Mouse (Mus musculus): ENCODE results near the gene Cep95. TPM values are rescaled to one million over a fixed set of nuclear protein-coding genes. Genes with fewer than 3 reads are reported as not detected.
"Not testable (repeated sequence)": the region's sequence is repeated elsewhere in the genome, so short reads cannot be mapped to it uniquely, and the experiment has no call there.

Gene Cep95
- polyA plus RNA-seq, 1 experiment from 2014 or later: 12.7 TPM

- no peaks in the 10 kb centered on the region for H3K9me3 ChIP-seq (replicated peaks)
- WGBS (ENCODE audit: insufficient replicate concordance): under 1% methylated on average over 39 of the region's 39 CpGs
- H3K4me3 ChIP-seq: peak overlapping the region; percentile 80
- peak overlapping the region; percentile 87 for H3K4me2 ChIP-seq
- peak overlapping the region; percentile 89 for H3K9ac ChIP-seq
- H3K4me1 ChIP-seq: peaks cover 51% of the 10 kb centered on the region
- H3K27me3 ChIP-seq (replicated peaks): no peaks in the 10 kb centered on the region
- H3K27ac ChIP-seq: peak overlapping the region; percentile 96
- peak; percentile 77 for ATAC-seq
- peaks cover 76% of the 10 kb centered on the region for H3K36me3 ChIP-seq
Measured at GRCm38 (mm10) chr11:106778589-106779387, 10.3 kb upstream of the Cep95 start.

- 2% methylated on average over 30 of the region's 30 CpGs for WGBS (ENCODE audit: insufficient replicate concordance)
- ATAC-seq: peak; percentile 99
- no peaks in the 10 kb centered on the region for H3K27me3 ChIP-seq (replicated peaks)
- peak within 1 kb of the TSS; percentile 80 for H3K4me3 ChIP-seq
- no peaks in the 10 kb centered on the region for H3K9me3 ChIP-seq (replicated peaks)
- peaks cover 76% of the 10 kb centered on the region for H3K36me3 ChIP-seq
- H3K27ac ChIP-seq: peak within 1 kb of the TSS; percentile 96
- H3K4me2 ChIP-seq: peak within 1 kb of the TSS; percentile 87
- peaks cover 57% of the 10 kb centered on the region for H3K4me1 ChIP-seq
- H3K9ac ChIP-seq: peak within 1 kb of the TSS; percentile 89
Measured at GRCm38 (mm10) chr11:106779388-106780088, 9.5 kb upstream of the Cep95 start, which contains the start of gene Polg2. TSS of gene Polg2 (minus strand) at chr11:106779537.

- peaks cover 76% of the 10 kb centered on the region for H3K36me3 ChIP-seq
Measured at GRCm38 (mm10) chr11:106780089-106780425, 9.0 kb upstream of the Cep95 start.

GRCm38 (mm10) chr11:106780590-106781220 is 8.3 kb upstream of the Cep95 start:
- ATAC-seq: no peak
- Histone ChIP-seq H3K4me2 (peak overlapping the region; percentile 87), H3K9me3 (replicated peaks) (no peaks in the 10 kb centered on the region), H3K36me3 (peaks cover 76% of the 10 kb centered on the region), H3K4me3 (0 out of 2 replicates have a peak overlapping the region, but pooled peaks have one; percentile 7), H3K27ac (peak overlapping the region; percentile 96), H3K9ac (peak overlapping the region; percentile 89; the same call in 1 of the 2 replicates), H3K4me1 (peaks cover 67% of the 10 kb centered on the region), H3K27me3 (replicated peaks) (no peaks in the 10 kb centered on the region)
- WGBS (ENCODE audit: insufficient replicate concordance): 83% methylated on average over 6 of the region's 6 CpGs

More at GRCm38 (mm10) chr11:106780089-106780425, 9.0 kb upstream of the Cep95 start:
- Histone ChIP-seq H3K4me3 (peak overlapping the region; percentile 80), H3K27me3 (replicated peaks) (no peaks in the 10 kb centered on the region), H3K27ac (peak overlapping the region; percentile 96), H3K9me3 (replicated peaks) (no peaks in the 10 kb centered on the region), H3K4me1 (peaks cover 60% of the 10 kb centered on the region), H3K9ac (peak overlapping the region; percentile 89), H3K4me2 (peak overlapping the region; percentile 87)
- ATAC-seq: no peak
- 69% methylated on average over 4 of the region's 4 CpGs for WGBS (ENCODE audit: insufficient replicate concordance)

DNA sequence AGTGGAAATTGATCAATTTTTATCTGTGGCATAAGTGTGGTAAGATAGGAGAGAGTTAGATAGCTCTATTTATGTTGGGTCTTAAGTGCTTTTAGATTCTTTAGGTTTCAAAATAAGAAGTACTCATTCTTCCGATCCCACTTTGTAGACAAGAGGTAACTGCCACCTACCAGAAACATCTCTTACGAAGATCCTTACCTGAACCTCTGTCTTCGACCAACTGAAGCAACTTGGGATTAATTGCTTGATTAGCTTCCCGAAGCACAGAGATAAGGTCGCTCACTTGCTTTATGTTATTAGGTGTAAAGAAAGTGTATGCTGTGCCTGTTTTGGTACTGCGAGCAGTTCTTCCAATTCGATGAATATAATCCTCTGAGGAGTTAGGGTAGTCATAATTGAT is 6.8 kb upstream of the Cep95 start:
- not testable (repeated sequence) for H3K4me2 ChIP-seq; H3K4me3 ChIP-seq; H3K9ac ChIP-seq; ATAC-seq; H3K27me3 ChIP-seq (replicated peaks); H3K27ac ChIP-seq; H3K9me3 ChIP-seq (replicated peaks)
- 87% methylated on average over 7 of the region's 7 CpGs for WGBS (ENCODE audit: insufficient replicate concordance)
- Histone ChIP-seq H3K4me1 (peaks cover 68% of the 10 kb centered on the region), H3K36me3 (peaks cover 78% of the 10 kb centered on the region)

DNA sequence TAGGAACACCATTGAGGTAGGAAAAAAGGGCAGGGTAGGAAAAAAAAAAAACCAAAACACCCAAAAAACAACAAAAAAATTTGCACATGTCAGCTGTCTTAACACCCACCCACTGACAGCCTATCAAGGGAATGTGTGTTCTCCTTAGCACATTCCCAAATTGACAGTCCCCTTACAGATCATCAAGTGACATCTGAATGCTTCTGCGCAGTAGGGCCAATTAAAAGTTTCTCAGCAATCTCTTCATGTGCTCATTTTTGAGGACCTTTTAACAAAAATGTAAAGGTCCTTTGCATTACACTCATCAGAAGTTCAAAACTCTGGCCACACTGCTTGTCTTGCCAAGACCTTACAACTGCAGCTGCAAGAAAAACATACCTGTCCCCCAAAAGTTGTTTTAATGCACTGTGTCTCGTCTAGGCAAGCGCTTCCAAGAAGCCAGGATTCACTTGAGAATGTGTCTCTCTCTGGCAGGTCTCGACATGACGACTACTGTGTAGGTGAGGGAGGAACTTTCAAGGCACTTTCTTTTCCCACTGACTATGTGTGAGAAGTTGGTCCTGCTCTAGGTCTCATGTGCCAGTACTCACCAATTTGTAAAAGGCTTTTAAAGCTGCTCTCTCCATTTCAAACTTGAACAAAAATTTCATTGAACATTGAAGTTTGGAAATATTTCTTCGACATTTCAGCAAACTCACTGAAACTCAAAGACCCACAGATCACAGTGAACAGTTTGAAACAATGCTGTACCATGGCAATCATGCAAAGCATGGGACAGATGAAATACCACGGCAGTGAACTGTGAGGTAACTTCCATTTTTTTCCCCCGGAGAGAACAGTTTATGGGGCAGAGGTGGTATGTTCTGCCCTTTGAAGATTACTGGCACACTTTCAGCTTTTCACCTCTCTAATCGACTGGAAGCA is 5.9 kb upstream of the Cep95 start:
- Histone ChIP-seq H3K36me3 (peaks cover 77% of the 10 kb centered on the region), H3K27ac (peak overlapping the region; percentile 41; the same call in 1 of the 2 replicates), H3K9ac (no peak overlapping the region), H3K4me1 (peaks cover 60% of the 10 kb centered on the region), H3K27me3 (replicated peaks) (no peaks in the 10 kb centered on the region), H3K4me2 (no peak overlapping the region), H3K9me3 (replicated peaks) (no peaks in the 10 kb centered on the region), H3K4me3 (no peak overlapping the region)
- ATAC-seq: no peak
- 87% methylated on average over 9 of the region's 9 CpGs for WGBS (ENCODE audit: insufficient replicate concordance)

GRCm38 (mm10) chr11:106784476-106784875 is 4.6 kb upstream of the Cep95 start:
- H3K27ac ChIP-seq: no peak overlapping the region
- H3K27me3 ChIP-seq (replicated peaks): no peaks in the 10 kb centered on the region
- no peak for ATAC-seq
- H3K4me3 ChIP-seq: no peak overlapping the region
- no peak overlapping the region for H3K4me2 ChIP-seq
- H3K9me3 ChIP-seq (replicated peaks): no peaks in the 10 kb centered on the region
- H3K4me1 ChIP-seq: peaks cover 57% of the 10 kb centered on the region
- H3K36me3 ChIP-seq: peaks cover 77% of the 10 kb centered on the region
- WGBS (ENCODE audit: insufficient replicate concordance): 82% methylated on average over 2 of the region's 2 CpGs
- H3K9ac ChIP-seq: no peak overlapping the region

GRCm38 (mm10) chr11:106785043-106785442 is 4.0 kb upstream of the Cep95 start:
- Histone ChIP-seq H3K4me1 (peaks cover 53% of the 10 kb centered on the region), H3K27me3 (replicated peaks) (no peaks in the 10 kb centered on the region), H3K27ac (no peak overlapping the region), H3K36me3 (peaks cover 75% of the 10 kb centered on the region), H3K9me3 (replicated peaks) (no peaks in the 10 kb centered on the region), H3K4me2 (no peak overlapping the region), H3K9ac (peak overlapping the region; percentile 19; the same call in 1 of the 2 replicates), H3K4me3 (no peak overlapping the region)
- WGBS (ENCODE audit: insufficient replicate concordance): 72% methylated on average over 1 of the region's 1 CpGs
- no peak for ATAC-seq

GRCm38 (mm10) chr11:106787131-106788025 is 1.7 kb upstream of the Cep95 start:
- Histone ChIP-seq H3K4me1 (peaks cover 49% of the 10 kb centered on the region), H3K27me3 (replicated peaks) (no peaks in the 10 kb centered on the region), H3K9ac (peak overlapping the region; percentile 99), H3K27ac (peak overlapping the region; percentile 99), H3K9me3 (replicated peaks) (no peaks in the 10 kb centered on the region), H3K4me2 (peak overlapping the region; percentile 80), H3K36me3 (peaks cover 60% of the 10 kb centered on the region), H3K4me3 (peak overlapping the region; percentile 83)
- WGBS (ENCODE audit: insufficient replicate concordance): under 1% methylated on average over 65 of the region's 65 CpGs
- ATAC-seq: peak; percentile 34

DNA sequence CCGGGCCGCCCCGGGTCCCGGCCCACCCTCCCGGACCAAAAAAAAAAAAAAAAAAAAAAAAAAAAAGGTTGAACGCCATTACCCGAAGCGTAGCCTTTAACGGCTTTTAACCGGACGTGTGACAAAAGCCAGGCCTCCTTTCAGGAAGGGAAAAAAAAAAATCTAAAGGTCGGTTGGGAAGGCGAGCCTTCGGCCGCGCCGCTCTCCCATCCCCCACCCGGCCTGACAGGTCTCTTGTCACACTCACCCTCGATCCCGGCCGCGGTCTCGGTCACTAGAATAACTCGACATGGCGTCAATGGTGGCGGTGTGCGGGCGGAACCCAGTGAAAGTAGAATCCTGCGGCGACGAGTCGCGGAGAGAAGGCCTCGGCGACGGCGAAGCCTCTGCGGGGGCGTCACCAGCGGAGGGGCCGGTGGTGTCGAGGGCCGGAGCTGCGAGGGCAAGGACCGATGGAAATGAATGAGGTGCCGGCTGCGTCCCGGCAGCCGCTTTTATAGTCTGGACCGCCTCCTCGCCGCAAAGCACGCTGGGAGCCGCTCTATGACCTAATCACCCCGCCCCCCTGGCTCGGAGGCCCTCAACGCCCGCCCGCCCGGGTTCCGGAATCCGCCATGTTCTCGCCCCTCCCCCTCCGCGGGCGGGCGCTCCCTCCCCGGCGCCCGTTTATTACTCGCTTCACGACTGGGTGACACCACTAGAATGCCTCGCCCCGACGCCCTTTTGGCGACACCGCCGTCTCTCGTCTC is 852 bp upstream of the Cep95 start:
- peak; percentile 80 for ATAC-seq
- Histone ChIP-seq H3K4me1 (peaks cover 44% of the 10 kb centered on the region), H3K27me3 (replicated peaks) (no peaks in the 10 kb centered on the region), H3K27ac (peak overlapping the region; percentile 99), H3K36me3 (peaks cover 60% of the 10 kb centered on the region), H3K9ac (peak overlapping the region; percentile 99), H3K9me3 (replicated peaks) (no peaks in the 10 kb centered on the region), H3K4me2 (peak overlapping the region; percentile 80), H3K4me3 (peak overlapping the region; percentile 83)
- WGBS (ENCODE audit: insufficient replicate concordance): 2% methylated on average over 74 of the region's 79 CpGs

All from liver, embryonic 12.5 days (tissue).